Mouse (Mus musculus) liver, embryonic 14.5 days (tissue): Measurements from ENCODE around the gene Fam163a.
"Not testable (repeated sequence)": the region's sequence is repeated elsewhere in the genome, so short reads cannot be mapped to it uniquely, and the experiment has no call there.

ENCODE experiments used
- CTCF ChIP-seq: IDR thresholded peaks from 2 replicates; pipeline ENCODE4 v1.5.1; 2016; ENCODE audit warnings: antibody characterized with exemption, low read depth, control low read depth
- EP300 ChIP-seq: IDR thresholded peaks from 2 replicates; pipeline ENCODE4 v1.6.1; 2016; ENCODE audit warnings: antibody characterized with exemption, low read depth

DNA sequence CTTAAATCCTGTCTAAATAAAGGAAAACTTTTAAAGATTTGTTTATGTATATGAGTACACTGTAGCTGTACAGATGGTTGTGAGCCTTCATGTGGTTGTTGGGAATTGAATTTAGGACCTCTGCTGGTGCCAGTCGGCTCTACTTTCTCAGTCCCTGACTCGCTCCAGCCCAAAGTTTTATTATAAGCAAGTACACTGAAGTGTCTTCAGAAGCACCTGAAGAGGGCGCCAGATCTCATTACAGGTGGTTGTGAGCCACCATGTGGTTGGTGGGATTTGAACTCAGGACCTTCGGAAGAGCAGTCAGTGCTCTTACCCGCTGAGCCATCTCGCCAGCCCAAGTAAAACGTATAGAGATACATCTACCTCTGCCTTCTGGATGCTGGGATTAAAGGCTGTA, 164.8 kb downstream of the Fam163a start:
- peak; percentile 63 for TF ChIP-seq CTCF
- not testable (repeated sequence) for TF ChIP-seq EP300
